Mouse (Mus musculus) heart, postnatal 10 days (tissue): ENCODE data around the gene Hsd17b2. TPM values are rescaled to one million over a fixed set of nuclear protein-coding genes. Genes with fewer than 3 reads are reported as not detected.

Source experiments
- DNase-seq, 2 experiments: peaks; one replicate each; pipeline ENCODE4 v3.0.0; 2021
- intact Hi-C: fragments of 180-260 bp; cut with DNase I; formaldehyde crosslinking; loops from one replicate; pipeline ENCODE4 v1.15.1; 2025
- total RNA-seq, 2 experiments: library from RNA; stranded (reverse); gene quantifications; 2 replicates each; pipeline ENCODE4 v1.2.3; 2021

Gene Hsd17b2
- total RNA-seq, 2 experiments from 2014 or later = not detected

DNA sequence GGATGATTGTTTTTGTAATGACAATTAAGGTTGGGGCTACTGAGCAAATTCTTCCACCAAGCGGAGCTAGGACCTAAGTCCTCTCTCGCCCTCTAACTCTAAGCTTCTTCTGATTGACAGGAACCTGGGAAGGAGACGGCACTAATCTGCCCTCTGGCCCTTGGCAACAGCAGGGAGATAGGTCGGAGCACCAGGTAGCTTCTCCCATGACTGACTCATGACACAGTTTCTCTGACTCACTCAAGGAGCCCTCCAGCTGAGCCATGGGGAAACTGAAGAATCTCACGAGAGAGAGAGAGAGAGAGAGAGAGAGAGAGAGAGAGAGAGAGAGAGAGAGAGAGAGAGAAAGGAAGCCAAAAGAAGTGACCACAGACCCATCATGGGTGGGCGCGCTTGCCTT lies 67.3 kb downstream of the Hsd17b2 start:
- no peak for DNase-seq
- intact Hi-C loops = no loop called here

DNA sequence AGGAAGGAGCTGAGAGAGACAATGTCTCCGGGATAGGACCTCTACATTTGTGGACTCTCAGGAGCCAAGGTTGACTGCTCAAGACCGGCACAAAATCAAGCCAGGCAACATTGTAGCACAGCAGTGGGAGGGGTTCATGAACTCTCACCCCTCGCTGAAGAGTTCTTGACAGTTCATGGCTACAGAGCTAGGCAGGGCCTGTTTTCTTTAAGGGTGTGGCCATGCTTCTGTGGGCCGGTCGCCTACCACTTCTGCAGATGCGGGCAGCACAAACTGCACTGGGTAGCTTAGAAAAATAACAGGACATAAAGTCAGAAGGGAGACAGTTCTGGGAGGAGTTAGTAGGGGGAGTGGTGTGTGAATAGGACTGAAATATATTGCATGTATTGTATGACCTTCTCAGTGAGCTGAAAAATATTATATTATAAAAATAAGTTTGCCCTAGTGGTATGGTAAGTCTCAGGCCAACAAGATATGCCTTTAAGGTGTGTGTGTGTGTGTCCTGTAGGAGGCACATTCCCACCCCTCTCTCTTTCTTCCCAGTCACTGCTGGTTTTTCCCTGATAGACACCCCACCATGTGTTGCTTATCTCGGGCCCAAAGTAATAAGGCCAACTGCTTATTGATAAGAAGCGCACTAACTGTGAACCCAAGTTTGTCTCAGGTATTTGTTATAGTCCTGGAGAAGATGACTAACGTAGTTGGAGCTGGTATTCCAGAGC lies 69.6 kb downstream of the Hsd17b2 start:
- no peak for DNase-seq
- intact Hi-C loops = loop anchor here (5.0 kb wide), 1 partner anchor 91 kb away; no protein-coding TSS in a partner anchor

DNA sequence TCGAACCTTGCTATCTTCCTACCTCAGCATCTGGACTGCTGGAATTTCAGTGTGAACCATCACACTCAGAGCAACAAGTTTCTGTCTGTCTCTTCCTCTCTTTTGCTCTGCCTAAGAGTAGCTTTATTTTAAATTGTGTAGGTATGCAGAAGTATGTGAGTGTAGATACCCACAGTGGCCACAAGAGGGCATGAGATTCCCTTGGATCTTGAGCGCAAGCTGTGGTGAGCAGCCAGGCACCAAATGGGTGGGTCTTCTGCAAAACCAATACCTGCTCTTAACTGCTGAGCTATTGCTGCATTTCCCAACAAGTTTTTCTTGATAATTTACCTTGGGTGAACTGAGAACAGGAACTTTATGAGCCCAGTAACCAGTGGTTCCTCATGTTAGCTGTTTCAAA lies 70.4 kb downstream of the Hsd17b2 start:
- intact Hi-C loops = loop anchor here (5.0 kb wide), 1 partner anchor 90 kb away; no protein-coding TSS in a partner anchor
- peak; percentile 26 to 45 for DNase-seq

- DNase-seq = peak in 1 of 2 experiments; percentile 4
- intact Hi-C loops = loop anchor here (5.0 kb wide), 1 partner anchor 90 kb away; no protein-coding TSS in a partner anchor
These were observed 70.9 kb downstream of the Hsd17b2 start for GRCm38 (mm10) chr8:117772597-117772996.

DNA sequence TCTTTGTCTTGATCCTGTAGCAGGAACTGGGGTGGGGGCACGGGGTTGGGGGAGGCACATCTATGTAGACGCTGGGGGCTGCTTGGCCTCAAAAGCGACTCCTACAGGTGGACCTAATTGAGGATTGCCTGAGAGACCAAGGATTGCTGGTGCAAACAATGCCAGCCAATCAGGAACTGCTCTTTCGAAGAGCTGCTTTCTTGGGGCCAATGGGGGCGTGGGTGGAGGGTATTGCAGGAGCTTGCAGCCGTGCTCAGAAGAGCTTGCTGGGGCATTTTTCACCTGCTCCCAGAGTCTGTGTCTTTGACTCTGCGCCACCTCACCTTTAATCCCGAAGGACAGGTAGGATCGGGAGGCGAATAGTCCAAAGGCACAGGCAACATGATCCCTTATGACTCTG lies 73.9 kb downstream of the Hsd17b2 start:
- intact Hi-C loops = no loop called here
- DNase-seq = no peak

GRCm38 (mm10) chr8:117776075-117776474 lies 74.4 kb downstream of the Hsd17b2 start:
- intact Hi-C loops = no loop called here
- no peak for DNase-seq

DNA sequence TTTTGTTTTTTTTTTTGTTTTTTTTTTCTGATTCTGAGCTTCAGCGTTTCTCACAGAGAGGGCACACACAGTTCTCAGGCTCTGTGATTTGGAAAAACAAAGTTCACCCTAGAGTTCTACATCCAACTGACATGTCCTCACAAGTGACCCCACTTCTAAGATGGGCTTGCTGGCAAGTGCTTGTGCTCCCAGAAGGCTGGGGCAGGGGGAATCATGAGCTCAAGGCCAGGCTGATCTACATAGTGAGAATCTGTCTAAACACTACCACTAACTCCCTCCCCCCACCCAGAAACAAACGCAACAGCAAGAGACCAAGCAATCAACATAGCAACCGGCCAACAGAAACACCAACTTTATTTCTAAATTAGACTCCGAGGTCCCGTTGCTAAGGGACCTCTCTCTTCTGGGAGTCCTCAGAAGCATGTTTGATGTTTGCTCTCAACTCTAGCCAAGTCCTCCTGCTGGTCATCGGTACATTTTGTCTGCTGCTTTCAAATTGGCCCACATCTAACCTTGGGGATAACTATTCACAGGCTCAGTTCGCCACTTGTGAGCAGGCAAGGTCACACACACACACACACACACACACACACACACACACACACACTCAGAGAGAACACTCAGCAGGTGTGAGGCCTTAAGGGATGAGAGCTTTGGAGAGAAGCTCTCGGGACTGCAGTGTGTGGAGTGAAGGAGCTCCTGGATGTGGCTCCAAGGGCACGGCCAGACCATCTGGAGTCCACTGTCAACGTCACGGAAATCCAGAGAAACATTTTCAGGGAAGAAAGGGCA lies 77.0 kb downstream of the Hsd17b2 start:
- intact Hi-C loops = no loop called here
- no peak for DNase-seq

DNA sequence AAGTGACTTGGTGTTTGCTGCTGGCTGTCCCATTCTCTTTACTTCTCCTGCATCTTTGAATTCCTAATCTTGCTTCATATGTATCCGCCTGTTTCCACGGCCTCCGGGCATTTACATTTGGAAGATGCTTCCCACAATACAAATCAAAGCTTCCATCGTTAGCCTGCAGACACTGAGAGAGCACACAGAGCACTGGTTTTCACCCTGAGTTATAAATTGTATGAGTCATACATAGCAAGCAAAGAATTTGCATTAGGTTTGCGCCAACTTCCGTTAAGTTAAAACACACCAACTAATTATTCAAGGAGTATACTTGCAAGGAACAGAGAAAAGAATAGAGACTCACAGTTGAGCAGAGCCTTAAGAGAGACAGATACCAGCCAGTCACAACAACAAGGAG lies 77.6 kb downstream of the Hsd17b2 start:
- DNase-seq = no peak

GRCm38 (mm10) chr8:117781375-117782129 lies 79.8 kb downstream of the Hsd17b2 start:
- intact Hi-C loops = no loop called here
- no peak for DNase-seq

More for the DNA sequence above, 77.6 kb downstream of the Hsd17b2 start:
- intact Hi-C loops = no loop called here

GRCm38 (mm10) chr8:117783021-117783420 lies 81.3 kb downstream of the Hsd17b2 start:
- DNase-seq = no peak
- intact Hi-C loops = no loop called here

- DNase-seq = no peak
- intact Hi-C loops = no loop called here
These were observed 84.7 kb downstream of the Hsd17b2 start for GRCm38 (mm10) chr8:117786428-117786827.

GRCm38 (mm10) chr8:117792616-117793144 lies 91.0 kb downstream of the Hsd17b2 start:
- no peak for DNase-seq
- intact Hi-C loops = no loop called here

DNA sequence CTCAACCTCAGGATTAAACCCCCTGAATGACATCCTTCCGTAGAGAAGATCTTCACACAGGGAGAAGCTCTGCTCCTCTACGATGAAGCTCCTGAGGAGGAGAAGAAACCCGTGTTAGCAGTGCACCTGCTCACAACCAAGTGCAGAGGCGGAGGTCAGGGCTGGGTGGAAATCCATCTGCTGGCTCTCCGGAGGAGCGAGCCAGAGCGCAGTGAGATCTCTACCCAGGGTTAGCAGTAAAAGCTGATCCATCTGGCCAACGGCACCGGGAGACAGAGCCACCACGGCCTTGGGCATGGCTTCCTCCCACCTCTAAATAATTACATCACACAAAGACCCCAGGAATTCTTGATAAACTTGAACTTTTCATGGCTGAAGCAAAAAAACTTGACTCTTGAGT lies 92.9 kb downstream of the Hsd17b2 start:
- intact Hi-C loops = no loop called here

GRCm38 (mm10) chr8:117796464-117796863 lies 94.8 kb downstream of the Hsd17b2 start:
- intact Hi-C loops = no loop called here
- DNase-seq = no peak

More for the DNA sequence above, 92.9 kb downstream of the Hsd17b2 start:
- no peak for DNase-seq

DNA sequence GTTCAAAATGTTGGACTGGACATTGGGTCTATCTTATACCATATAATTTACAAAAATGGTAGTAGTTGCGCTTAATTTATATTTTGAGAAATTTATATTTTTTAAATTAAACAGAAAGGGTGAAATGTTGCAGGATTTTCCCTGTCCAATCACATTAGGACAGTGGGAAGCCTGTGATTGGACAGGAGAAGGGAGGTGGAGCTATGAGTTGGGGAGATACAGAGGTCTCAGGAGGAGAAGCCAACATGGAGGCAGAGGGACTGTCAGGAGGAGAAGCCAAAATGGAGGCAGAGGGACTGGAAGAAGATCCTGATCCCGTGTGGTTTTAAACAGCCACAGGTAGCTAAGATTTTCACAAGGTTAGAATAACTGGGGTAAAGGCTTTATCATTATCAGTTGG lies 96.4 kb downstream of the Hsd17b2 start:
- DNase-seq = no peak
- intact Hi-C loops = no loop called here

- intact Hi-C loops = no loop called here
These were observed 100.0 kb downstream of the Hsd17b2 start, which contains the start of gene Mphosph6 for GRCm38 (mm10) chr8:117801443-117802298. Mphosph6 (minus strand) TSS chr8:117801943.

GRCm38 (mm10) chr8:117802299-117802689 lies 100.6 kb downstream of the Hsd17b2 start:
- no peak for DNase-seq
- intact Hi-C loops = no loop called here

More at GRCm38 (mm10) chr8:117801443-117802298, 100.0 kb downstream of the Hsd17b2 start, which contains the start of gene Mphosph6:
- DNase-seq = peak; percentile 97 to 98

- intact Hi-C loops = no loop called here
- DNase-seq = no peak
These were observed 103.7 kb downstream of the Hsd17b2 start for GRCm38 (mm10) chr8:117805419-117805818.
